Mouse (Mus musculus) heart, embryonic 16.5 days (tissue): ENCODE data around the gene Flt3. TPM values are rescaled to one million over a fixed set of nuclear protein-coding genes. Genes with fewer than 3 reads are reported as not detected.

ENCODE experiments used
- ATAC-seq: fragments of 200-750 bp; cut with Nextera tagmentation; replicated peaks from 2 replicates; pipeline ENCODE4 v1.8.0; 2017; ENCODE audit warnings: moderate number of reproducible peaks; ENCODE audit not compliant: insufficient read depth, low FRiP score; ENCODE audit errors: extremely low read depth
- H3K27ac ChIP-seq: fragments of 300-500 bp; sonication (generic); 2 replicates; pipeline ENCODE4 v1.5.1; 2014; ENCODE audit warnings: mild to moderate bottlenecking, low read length, control low read depth, moderate library complexity
- H3K27me3 ChIP-seq: fragments of 300-500 bp; sonication (generic); 2 replicates; pipeline ENCODE4 v1.6.1; 2014; ENCODE audit warnings: low read length, mixed read lengths; ENCODE audit not compliant: control insufficient read depth, insufficient read depth
- H3K36me3 ChIP-seq: fragments of 300-500 bp; sonication (generic); 2 replicates; pipeline ENCODE4 v1.6.1; 2014; ENCODE audit not compliant: control insufficient read depth, insufficient read depth
- H3K4me1 ChIP-seq: fragments of 300-500 bp; sonication (generic); 2 replicates; pipeline ENCODE4 v1.6.1; 2014; ENCODE audit warnings: low read length, mixed read lengths; ENCODE audit not compliant: control insufficient read depth, insufficient read depth
- H3K4me2 ChIP-seq: fragments of 300-500 bp; sonication (generic); 2 replicates; pipeline ENCODE4 v1.6.1; 2014; ENCODE audit warnings: low read depth, mild to moderate bottlenecking, control low read depth, low read length
- H3K4me3 ChIP-seq: fragments of 300-500 bp; sonication (generic); 2 replicates; pipeline ENCODE4 v1.5.1; 2014; ENCODE audit warnings: mild to moderate bottlenecking, control low read depth, low read length
- H3K9ac ChIP-seq: fragments of 300-500 bp; sonication (generic); 2 replicates; pipeline ENCODE4 v1.6.1; 2014; ENCODE audit warnings: low read length, control low read depth
- H3K9me3 ChIP-seq: fragments of 300-500 bp; sonication (generic); replicated peaks from 2 replicates; pipeline ENCODE4 v1.6.1; 2016; ENCODE audit warnings: low read length; ENCODE audit not compliant: control insufficient read depth
- WGBS: fragments of 180-500 bp; shearing (Covaris S2); extraction: QIAGEN DNeasy Blood & Tissue Kit; methylation state at CpG from one replicate; pipeline ENCODE4 v1.1.7; 2014; 5-methylcytosine and 5-hydroxymethylcytosine counted together
- polyA plus RNA-seq: library from polyadenylated mRNA; unstranded; fragments of >200 nt; fragmentation: Nextera tagmentation; extraction: Ambion mirVana; gene quantifications from 2 replicates; pipeline ENCODE4 v1.2.1, GENCODE M21; 2015

Gene Flt3
- polyA plus RNA-seq, 1 experiment from 2014 or later: 0.37 TPM

DNA sequence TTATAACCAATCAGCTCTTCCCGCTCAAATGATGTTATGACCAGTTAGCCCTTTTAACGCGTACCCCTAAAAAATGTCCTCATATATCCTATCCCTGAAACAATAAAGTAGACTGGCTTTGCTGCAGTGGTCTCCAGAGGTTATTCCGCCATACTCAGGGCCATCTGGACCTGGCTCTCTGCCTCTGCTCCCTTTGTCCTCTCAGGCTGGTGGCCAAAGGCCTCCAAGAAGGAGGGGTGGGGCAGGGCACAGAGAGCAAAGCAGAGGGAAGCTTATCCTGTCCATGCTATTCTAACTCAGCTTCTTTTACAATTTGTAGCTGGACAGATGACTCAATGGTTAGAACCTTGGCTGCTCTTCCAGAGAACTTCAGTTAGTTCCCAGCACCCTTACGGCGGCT, 32.1 kb downstream of the Flt3 start:
- Histone ChIP-seq H3K9me3 (no peaks in the 10 kb centered on the region), H3K4me2 (no peak overlapping the region), H3K36me3 (no peaks in the 10 kb centered on the region), H3K4me1 (no peaks in the 10 kb centered on the region), H3K27ac (no peak overlapping the region), H3K4me3 (no peak overlapping the region), H3K27me3 (no peaks in the 10 kb centered on the region), H3K9ac (no peak overlapping the region)
- ATAC-seq: no peak
- WGBS: 91% methylated on average over 6 of the region's 6 CpGs

DNA sequence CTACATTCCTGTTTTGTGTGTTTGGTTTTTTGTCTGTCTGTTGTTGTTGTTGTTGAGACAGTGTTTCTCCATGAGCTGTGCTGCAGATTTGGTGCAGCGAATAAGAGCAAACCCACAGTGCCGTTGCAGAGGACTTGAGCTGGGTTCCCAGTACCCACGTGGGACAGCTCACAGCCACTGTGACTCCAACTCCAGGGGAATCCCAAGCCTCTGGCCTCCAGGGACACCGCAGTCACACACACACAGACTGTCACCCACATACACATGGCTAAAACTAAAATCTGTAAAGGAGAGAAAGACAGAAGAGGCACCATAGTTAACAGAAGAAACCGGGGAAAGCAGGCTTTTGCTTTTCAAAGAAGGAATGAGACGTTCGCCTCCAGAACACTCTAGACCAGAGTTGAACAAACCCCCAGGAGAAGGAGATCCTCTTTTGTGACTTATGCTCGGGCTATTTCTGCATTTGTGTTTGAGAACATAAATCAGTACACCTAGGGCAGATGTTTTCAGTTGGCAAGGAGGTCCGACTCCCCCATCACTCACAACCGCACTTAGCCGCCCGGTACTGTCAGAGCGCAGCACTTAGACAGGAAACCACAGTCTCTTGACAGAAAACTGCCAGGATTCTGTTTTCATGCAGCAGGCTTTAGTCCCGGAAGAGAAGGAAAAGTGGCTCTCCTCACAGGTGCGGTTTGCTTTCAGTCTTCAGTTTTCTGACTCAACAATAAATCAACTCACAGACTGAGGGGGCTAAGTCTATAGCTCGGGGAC, 34.1 kb downstream of the Flt3 start:
- Histone ChIP-seq H3K27ac (no peak overlapping the region), H3K4me3 (no peak overlapping the region), H3K4me2 (no peak overlapping the region), H3K9me3 (no peaks in the 10 kb centered on the region), H3K4me1 (no peaks in the 10 kb centered on the region), H3K27me3 (no peaks in the 10 kb centered on the region), H3K36me3 (no peaks in the 10 kb centered on the region), H3K9ac (no peak overlapping the region)
- WGBS: 54% methylated on average over 16 of the region's 16 CpGs
- peak; percentile 43 for ATAC-seq

DNA sequence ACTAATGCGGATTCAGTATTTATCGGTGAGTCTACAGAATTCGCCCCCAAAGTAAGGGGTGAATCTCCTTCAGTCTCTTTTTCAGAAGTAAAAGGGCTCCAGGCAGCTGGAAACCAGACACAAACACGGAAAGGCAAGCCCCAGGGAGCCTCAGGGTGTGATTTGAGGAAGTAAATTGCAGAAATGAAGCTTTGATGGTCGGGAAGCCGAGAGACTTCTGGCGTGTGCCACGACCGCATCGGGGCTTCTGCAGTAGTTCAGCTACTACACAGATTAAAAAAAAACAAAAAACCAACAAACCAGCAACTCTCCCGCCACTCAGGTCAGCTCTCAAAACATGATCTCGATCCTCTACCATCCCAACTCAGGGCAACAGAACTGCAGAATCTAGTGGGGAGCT, 37.2 kb downstream of the Flt3 start:
- no peak for ATAC-seq
- H3K9ac ChIP-seq: no peak overlapping the region
- H3K4me2 ChIP-seq: no peak overlapping the region
- H3K9me3 ChIP-seq: no peaks in the 10 kb centered on the region
- H3K4me1 ChIP-seq: no peaks in the 10 kb centered on the region
- H3K4me3 ChIP-seq: no peak overlapping the region
- H3K27ac ChIP-seq: no peak overlapping the region
- 77% methylated on average over 12 of the region's 12 CpGs for WGBS
- H3K36me3 ChIP-seq: no peaks in the 10 kb centered on the region
- H3K27me3 ChIP-seq: no peaks in the 10 kb centered on the region

DNA sequence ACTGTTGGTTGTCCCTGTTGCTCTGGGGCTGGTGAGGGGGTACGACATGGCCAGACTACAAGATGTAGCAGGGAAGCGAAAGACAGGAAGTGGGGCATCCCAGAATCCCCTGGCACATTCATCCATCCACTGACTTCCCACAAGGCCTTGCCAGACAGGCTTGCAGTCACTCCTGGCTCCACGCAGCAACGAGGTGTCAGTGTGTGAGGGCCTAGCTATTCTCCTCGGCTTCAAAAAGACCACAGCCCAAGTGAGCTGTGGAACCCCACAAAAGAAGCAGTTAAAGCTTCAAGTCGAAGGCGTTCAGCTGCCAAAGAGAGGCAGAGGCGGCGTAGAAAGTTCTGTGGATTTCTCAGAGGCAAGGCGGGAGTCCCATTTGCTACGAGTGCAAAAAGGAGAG, 41.8 kb downstream of the Flt3 start:
- H3K9me3 ChIP-seq: no peaks in the 10 kb centered on the region
- H3K4me1 ChIP-seq: no peaks in the 10 kb centered on the region
- no peaks in the 10 kb centered on the region for H3K27me3 ChIP-seq
- H3K36me3 ChIP-seq: no peaks in the 10 kb centered on the region
- H3K27ac ChIP-seq: no peak overlapping the region
- no peak for ATAC-seq
- H3K9ac ChIP-seq: no peak overlapping the region
- 78% methylated on average over 11 of the region's 11 CpGs for WGBS
- no peak overlapping the region for H3K4me3 ChIP-seq
- no peak overlapping the region for H3K4me2 ChIP-seq

DNA sequence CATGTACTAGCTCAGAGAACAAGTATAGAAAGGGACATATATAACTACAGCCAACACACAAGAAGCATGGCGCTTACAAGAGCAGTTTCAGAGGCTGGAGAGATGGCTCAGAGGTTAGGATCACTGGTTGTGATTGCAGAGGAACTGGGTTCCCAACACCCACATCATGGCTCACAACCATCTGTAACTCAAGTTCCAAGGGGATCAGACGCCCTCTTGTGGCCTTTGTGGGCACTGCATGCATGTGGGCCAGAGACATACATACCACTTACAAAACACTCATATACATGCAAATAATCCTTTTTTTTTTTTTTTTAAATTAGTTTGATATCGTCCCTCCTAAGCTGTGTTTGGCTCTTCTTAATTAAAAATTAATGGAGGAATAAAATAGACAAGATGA, 42.8 kb downstream of the Flt3 start:
- Histone ChIP-seq H3K36me3 (no peaks in the 10 kb centered on the region), H3K27ac (no peak overlapping the region), H3K4me1 (no peaks in the 10 kb centered on the region), H3K4me3 (no peak overlapping the region), H3K9me3 (no peaks in the 10 kb centered on the region), H3K9ac (no peak overlapping the region), H3K4me2 (no peak overlapping the region), H3K27me3 (no peaks in the 10 kb centered on the region)
- WGBS: 44% methylated on average over 3 of the region's 3 CpGs
- no peak for ATAC-seq

DNA sequence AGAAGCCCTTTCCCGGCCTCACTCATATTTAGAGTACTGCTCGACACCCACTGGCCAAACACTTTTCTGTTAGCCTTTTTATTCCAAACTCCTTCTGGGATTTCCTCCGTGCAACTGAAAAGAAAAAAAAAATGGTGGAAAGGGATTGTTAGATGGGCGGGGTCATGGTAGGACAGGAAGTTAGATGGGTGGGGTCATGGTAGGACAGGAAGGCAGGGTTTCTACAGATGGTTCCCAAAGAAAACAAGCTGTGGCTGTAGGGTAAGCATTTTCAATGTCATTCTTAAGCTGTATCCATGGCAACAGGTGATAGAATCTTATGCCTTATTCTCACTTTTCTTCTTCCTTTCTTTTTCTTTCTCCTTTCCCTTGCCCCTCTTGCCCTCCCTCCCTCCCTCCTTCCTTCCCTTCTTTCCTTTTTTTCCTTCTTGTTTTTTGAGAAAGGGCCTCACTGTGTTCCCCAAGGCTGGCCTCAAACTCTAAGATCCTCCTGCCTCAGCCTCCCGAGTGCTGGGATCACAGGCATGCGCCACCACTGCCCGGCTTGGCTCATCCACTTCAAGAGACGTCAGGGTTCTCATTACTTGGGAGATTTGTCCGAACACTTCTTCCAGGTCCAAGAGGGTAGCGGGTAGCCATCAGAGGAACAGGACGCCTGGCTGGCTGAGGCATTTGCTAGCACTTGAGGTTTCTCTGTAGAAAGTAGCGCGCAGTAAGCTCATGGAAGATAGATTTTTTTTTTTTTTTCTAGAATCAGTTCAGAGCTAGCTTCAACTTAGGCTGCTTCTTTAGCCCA, 43.8 kb downstream of the Flt3 start:
- Histone ChIP-seq H3K4me2 (no peak overlapping the region), H3K9me3 (no peaks in the 10 kb centered on the region), H3K27me3 (no peaks in the 10 kb centered on the region), H3K36me3 (no peaks in the 10 kb centered on the region), H3K9ac (no peak overlapping the region), H3K4me1 (no peaks in the 10 kb centered on the region), H3K4me3 (no peak overlapping the region), H3K27ac (no peak overlapping the region)
- WGBS: 86% methylated on average over 13 of the region's 13 CpGs
- no peak for ATAC-seq

DNA sequence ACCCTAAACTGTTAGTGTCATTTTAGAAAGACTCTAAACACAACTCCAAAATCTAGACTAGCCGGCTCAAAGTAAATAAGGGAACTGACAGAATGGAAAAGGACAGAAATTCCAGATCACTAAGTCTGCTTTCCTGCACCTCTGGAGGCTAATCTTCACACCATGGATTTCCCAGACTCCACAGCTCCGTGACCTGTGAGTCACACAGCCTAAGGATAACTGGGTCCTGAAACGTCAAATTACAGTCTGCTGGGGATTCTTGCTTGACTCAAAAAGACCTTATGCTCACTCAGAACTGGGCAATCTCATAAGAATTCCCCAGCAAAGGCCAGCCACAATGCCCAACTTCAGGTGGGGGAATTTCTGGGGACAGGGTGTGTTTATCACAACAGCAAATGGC, 44.5 kb downstream of the Flt3 start:
- no peak overlapping the region for H3K4me2 ChIP-seq
- H3K27ac ChIP-seq: no peak overlapping the region
- H3K4me3 ChIP-seq: no peak overlapping the region
- H3K9me3 ChIP-seq: no peaks in the 10 kb centered on the region
- H3K4me1 ChIP-seq: no peaks in the 10 kb centered on the region
- ATAC-seq: no peak
- WGBS: 52% methylated on average over 3 of the region's 3 CpGs
- H3K27me3 ChIP-seq: no peaks in the 10 kb centered on the region
- no peaks in the 10 kb centered on the region for H3K36me3 ChIP-seq
- H3K9ac ChIP-seq: no peak overlapping the region

DNA sequence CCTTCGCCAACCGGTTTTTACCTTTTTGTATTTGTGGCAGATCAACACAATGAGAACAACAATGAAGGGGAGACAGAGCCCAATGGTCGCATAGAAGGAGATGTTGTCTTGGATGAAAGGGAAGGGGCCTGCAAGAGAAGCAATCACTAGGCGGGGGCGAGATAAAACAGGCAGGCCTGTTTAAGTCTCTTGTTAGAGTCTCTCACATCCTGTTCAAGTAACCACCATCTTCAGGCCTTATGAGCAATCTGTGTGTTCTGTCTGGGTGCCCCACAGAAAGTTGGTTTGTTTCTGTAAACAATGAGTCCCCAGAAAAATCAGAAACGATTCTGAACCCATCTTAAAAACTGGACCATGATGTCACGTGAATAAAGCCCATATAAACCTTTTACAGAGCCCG, 45.3 kb downstream of the Flt3 start:
- no peak overlapping the region for H3K9ac ChIP-seq
- H3K9me3 ChIP-seq: no peaks in the 10 kb centered on the region
- H3K27me3 ChIP-seq: no peaks in the 10 kb centered on the region
- H3K27ac ChIP-seq: no peak overlapping the region
- no peak overlapping the region for H3K4me3 ChIP-seq
- 74% methylated on average over 8 of the region's 8 CpGs for WGBS
- no peaks in the 10 kb centered on the region for H3K36me3 ChIP-seq
- H3K4me2 ChIP-seq: no peak overlapping the region
- H3K4me1 ChIP-seq: no peaks in the 10 kb centered on the region
- ATAC-seq: no peak

DNA sequence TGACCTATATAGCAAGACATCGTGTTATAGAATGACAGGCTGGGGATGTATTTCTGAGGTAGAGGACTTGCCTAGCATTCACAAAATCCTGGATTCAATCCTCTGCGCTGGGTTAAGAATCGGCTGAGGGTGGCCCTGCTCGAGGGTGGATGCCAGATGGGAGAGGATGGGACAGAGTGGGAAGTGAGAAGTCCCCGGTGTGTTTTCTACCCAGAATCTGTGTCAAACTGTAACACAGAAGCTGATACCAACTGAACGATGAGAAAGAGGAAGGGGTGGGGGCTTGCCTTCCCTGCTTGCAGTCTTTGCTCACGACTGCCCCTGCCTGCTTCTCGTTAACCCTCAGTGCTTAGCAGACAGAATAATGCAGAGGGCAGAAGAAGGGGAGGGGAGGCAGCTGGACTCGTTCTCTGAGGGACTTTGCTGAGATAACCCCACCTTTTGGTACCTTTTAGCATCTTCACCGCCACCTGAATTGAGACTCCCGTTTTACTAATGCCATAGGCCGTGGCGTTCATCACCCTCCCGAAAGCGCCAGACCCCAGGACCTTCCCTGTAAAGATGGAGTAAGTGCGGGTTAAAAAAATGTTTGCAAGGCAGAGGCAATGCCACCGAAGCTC, 46.0 kb downstream of the Flt3 start:
- Histone ChIP-seq H3K9me3 (no peaks in the 10 kb centered on the region), H3K9ac (no peak overlapping the region), H3K27ac (no peak overlapping the region), H3K4me2 (no peak overlapping the region), H3K36me3 (no peaks in the 10 kb centered on the region), H3K27me3 (no peaks in the 10 kb centered on the region), H3K4me3 (no peak overlapping the region), H3K4me1 (no peaks in the 10 kb centered on the region)
- WGBS: 58% methylated on average over 17 of the region's 17 CpGs
- no peak for ATAC-seq
